Mouse (Mus musculus) C2C12 (cell line): ENCODE measurements around the gene Ypel1.

Source experiments
- CTCF ChIP-seq: IDR thresholded peaks from one replicate; pipeline ENCODE4 v1.5.1; 2011; ENCODE audit not compliant: control insufficient read depth, insufficient read depth, insufficient read length
- FOSL1 ChIP-seq: IDR thresholded peaks from one replicate; pipeline ENCODE4 v1.8.0; 2011; ENCODE audit warnings: mild to moderate bottlenecking, low read length; ENCODE audit not compliant: poor library complexity, insufficient read depth, severe bottlenecking
- MAX ChIP-seq: IDR thresholded peaks from one replicate; pipeline ENCODE4 v1.6.1; 2011; ENCODE audit warnings: mild to moderate bottlenecking, control low read depth
- MYOD1 ChIP-seq: IDR thresholded peaks from one replicate; pipeline ENCODE4 v1.6.1; 2011; ENCODE audit warnings: low read depth; ENCODE audit not compliant: control insufficient read depth, insufficient read length
- MYOG ChIP-seq: IDR thresholded peaks from one replicate; pipeline ENCODE4 v1.6.1; 2011; ENCODE audit not compliant: control insufficient read depth, insufficient read length; ENCODE audit errors: extremely low read depth
- USF1 ChIP-seq: IDR thresholded peaks from one replicate; pipeline ENCODE4 v1.6.1; 2011; ENCODE audit warnings: low read depth, mild to moderate bottlenecking, control low read depth, moderate library complexity

GRCm38 (mm10) chr16:17124871-17125520 lies 55.5 kb downstream of the Ypel1 start, which contains the start of gene 2610318N02Rik:
- TF ChIP-seq CTCF = no peak
- TF ChIP-seq USF1 = no peak
- peak; percentile 60 for TF ChIP-seq MAX
- TF ChIP-seq MYOG = no peak
- TF ChIP-seq FOSL1 = no peak
- no peak for TF ChIP-seq MYOD1
